Mouse (Mus musculus): ENCODE results near the gene Mterf4.

The Mterf4 gene

DNA sequence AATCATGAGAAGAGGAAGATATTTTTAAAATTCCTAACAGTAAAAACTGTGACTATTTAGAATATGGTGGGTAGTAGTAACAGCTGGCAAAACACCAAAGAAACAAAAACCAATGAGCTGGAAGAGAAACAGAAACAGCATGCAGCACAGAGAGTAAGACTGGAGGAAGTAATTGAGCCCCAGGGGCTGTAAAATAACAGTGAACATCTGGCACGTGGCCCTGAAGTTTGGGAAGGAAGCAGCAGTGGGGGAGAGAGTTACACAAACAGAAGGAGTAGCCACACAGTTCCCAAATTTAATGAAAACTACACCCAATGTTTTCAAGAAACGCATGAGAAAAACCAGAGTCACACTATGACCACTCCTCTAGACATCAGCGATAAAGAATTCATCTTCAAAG lies 38.5 kb downstream of the Mterf4 start:
- no peak for DNase-seq

DNA sequence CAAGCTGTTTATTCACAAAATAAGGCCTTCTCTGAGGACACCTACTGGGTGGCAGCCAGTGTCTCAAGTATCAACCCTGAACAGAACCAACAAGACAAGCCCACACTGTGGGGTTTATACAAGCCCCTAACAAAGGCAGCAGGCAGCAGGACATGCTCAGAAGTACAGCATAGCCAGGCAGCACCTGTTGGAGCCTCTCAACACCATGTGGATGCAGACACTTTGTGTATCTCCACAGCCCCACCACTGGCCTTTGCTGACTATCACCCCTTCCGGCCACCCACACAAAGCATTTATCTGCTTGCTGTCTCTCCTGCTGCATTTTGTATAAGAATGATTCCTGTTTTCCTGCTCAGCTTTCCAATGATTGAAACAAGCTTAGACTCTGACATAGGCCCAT lies 48.2 kb downstream of the Mterf4 start:
- DNase-seq = no peak

DNA sequence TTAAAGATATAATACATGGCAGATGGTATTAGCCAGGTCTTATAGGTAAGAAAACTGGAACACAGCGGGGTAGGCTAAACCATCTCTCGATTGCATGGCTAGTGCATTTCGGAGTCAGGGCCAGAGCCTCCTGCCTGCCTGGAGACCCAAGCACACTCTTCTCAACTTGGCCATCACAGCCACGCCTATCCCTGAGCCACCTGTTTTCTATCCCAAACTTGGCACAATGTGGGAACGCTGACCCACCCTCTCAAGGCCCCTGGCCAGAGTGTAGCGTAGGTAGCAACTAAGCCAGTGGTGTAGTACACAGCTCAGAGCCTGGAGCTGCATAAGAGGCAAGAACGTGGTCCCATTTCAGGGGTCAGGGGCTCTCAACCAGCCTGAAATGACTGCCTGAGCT lies 50.0 kb downstream of the Mterf4 start:
- DNase-seq = no peak

DNA sequence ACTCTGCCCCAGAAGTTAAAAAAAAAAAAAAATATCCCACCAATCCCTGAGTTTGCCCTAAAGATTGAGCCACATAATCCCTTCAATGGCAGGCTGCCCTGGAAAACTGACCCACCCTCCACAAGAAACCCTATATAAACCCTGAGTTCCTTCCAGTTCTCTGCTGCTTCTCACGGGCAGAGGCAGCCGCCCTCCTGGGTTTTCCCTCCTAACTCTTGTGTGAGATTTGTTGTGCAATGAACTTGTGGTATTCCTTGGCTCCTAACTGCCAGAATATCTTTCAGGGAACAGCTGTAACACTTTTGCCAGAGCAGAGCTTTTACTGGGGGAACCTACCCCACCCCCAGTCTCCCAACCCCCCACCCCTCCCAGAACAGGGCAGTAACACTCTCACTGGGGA lies 53.1 kb downstream of the Mterf4 start:
- no peak for DNase-seq

Measured in thymus, postnatal 25 days (tissue).